In the genomic region with DNA sequence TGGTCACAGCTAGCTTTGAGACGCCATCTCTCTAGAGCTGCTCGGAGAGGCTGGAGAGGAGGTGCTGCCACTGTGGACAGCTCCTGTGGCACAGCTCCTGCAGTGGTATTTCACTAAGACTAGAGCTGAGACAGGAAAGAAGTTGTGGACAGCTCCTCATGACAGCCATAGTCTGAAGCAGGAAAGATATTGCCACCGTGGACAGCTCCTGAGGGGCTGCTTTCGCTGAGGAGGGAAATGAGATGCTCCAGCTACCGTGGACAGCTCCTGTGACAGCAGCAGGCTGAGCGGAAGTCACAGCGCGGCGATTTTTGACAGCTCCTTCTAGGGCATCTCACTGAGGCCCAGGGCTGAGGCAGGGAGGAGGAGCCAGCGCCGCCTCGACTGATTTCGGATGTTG, we compare ENCODE assay signal across 8 mouse cellular contexts. TPM values are rescaled to one million over a fixed set of nuclear protein-coding genes. Genes with fewer than 3 reads are reported as not detected.
DNase-seq lines count a peak whose midpoint lies in the region; ATAC-seq and TF ChIP-seq lines count a peak whose summit lies in the region.

No protein-coding gene starts in this region.

- H3K4me1 ChIP-seq in embryonic facial prominence, embryonic 12.5 days, result no peaks in the 10 kb centered on the region
- H3K4me1 ChIP-seq in heart, embryonic 12.5 days (replicated peaks), result 0 out of 2 replicates have a peak, but pooled peaks cover 3% of the 10 kb centered on the region
- no peaks in the 10 kb centered on the region for H3K4me1 ChIP-seq in lung, postnatal 0 days (ENCODE audit: insufficient read depth, low read depth, low read length)

- no peaks in the 10 kb centered on the region for H3K27me3 ChIP-seq in embryonic facial prominence, embryonic 12.5 days
- H3K27me3 ChIP-seq in heart, embryonic 12.5 days (replicated peaks), result peaks cover 15% of the 10 kb centered on the region; the same call in 1 of the 2 replicates
- no peaks in the 10 kb centered on the region for H3K27me3 ChIP-seq in lung, postnatal 0 days (replicated peaks; ENCODE audit: insufficient read depth, low read length)

- H3K36me3 ChIP-seq in embryonic facial prominence, embryonic 12.5 days, result no peaks in the 10 kb centered on the region
- no peaks in the 10 kb centered on the region for H3K36me3 ChIP-seq in heart, embryonic 12.5 days
- H3K36me3 ChIP-seq in lung, postnatal 0 days (ENCODE audit: insufficient read depth, low read length), result no peaks in the 10 kb centered on the region

- peak; percentile 88 for ATAC-seq in embryonic facial prominence, embryonic 12.5 days (ENCODE audit: insufficient number of reproducible peaks, insufficient read depth, low FRiP score, low TSS enrichment)
- ATAC-seq in heart, embryonic 12.5 days (ENCODE audit: insufficient number of reproducible peaks, low FRiP score), result peak; percentile 67
- peak; percentile 95 for ATAC-seq in lung, postnatal 0 days

- H3K9ac ChIP-seq in embryonic facial prominence, embryonic 12.5 days, result no peak overlapping the region
- H3K9ac ChIP-seq in heart, embryonic 12.5 days, result no peak overlapping the region
- H3K9ac ChIP-seq in lung, postnatal 0 days (replicated peaks; ENCODE audit: low read depth), result no peak overlapping the region

- no peak for TF ChIP-seq EP300 in lung, postnatal 0 days (IDR thresholded peaks at IDR 0.05)

- no peaks in the 10 kb centered on the region for H3K9me3 ChIP-seq in embryonic facial prominence, embryonic 12.5 days
- H3K9me3 ChIP-seq in heart, embryonic 12.5 days (replicated peaks), result no peaks in the 10 kb centered on the region
- H3K9me3 ChIP-seq in lung, postnatal 0 days (ENCODE audit: low read length), result no peaks in the 10 kb centered on the region

- WGBS in embryonic facial prominence, embryonic 12.5 days, result 3% methylated on average over 13 of the region's 13 CpGs
- WGBS in heart, embryonic 12.5 days, result 2% methylated on average over 13 of the region's 13 CpGs
- 3% methylated on average over 13 of the region's 13 CpGs for WGBS in lung, postnatal 0 days

- TF ChIP-seq CTCF in lung, postnatal 0 days (IDR thresholded peaks at IDR 0.05), result 0 out of 2 replicates have a peak, but pooled peaks have one; percentile 31

- no peak overlapping the region for H3K4me3 ChIP-seq in embryonic facial prominence, embryonic 12.5 days
- H3K4me3 ChIP-seq in heart, embryonic 12.5 days, result no peak overlapping the region
- H3K4me3 ChIP-seq in lung, postnatal 0 days (ENCODE audit: low read depth, low read length), result no peak overlapping the region

- H3K27ac ChIP-seq in embryonic facial prominence, embryonic 12.5 days, result no peak overlapping the region
- no peak overlapping the region for H3K27ac ChIP-seq in heart, embryonic 12.5 days (ENCODE audit: poor library complexity, severe bottlenecking)
- no peak overlapping the region for H3K27ac ChIP-seq in lung, postnatal 0 days (ENCODE audit: low read length)

- H3K4me2 ChIP-seq in embryonic facial prominence, embryonic 12.5 days (replicated peaks), result 0 out of 2 replicates have a peak overlapping the region, but pooled peaks have one; percentile 18
- H3K4me2 ChIP-seq in heart, embryonic 12.5 days, result no peak overlapping the region; the same call in 1 of the 2 replicates
- no peak overlapping the region for H3K4me2 ChIP-seq in lung, postnatal 0 days (replicated peaks; ENCODE audit: low read depth, low read length)

- DNase-seq in 3134 (ENCODE audit: extremely low read depth, insufficient read length, low spot score), result peak; percentile 21
- peak; percentile 94 for DNase-seq in Muller cell, postnatal 12 days (ENCODE audit: inconsistent ontology term)
- peak; percentile 84 for DNase-seq in kidney, adult 9 months
- peak; percentile 96 for DNase-seq in lung, postnatal 0 days (ENCODE audit: low spot score)
- DNase-seq in ovary, adult 18-20 months (ENCODE audit: low spot score), result peak; percentile 79
- peak; percentile 55 to 57 for DNase-seq in thymus, postnatal 36 days

RNA-seq across cellular contexts. Expression of a gene that starts 15.4 kb away (rescaled TPM):
- 43.4 and 48.6 TPM in 2 replicates for polyA plus RNA-seq in embryonic facial prominence, embryonic 12.5 days (2016; fragmentation: Nextera tagmentation; extraction: Ambion mirVana)
- polyA plus RNA-seq in heart, embryonic 12.5 days (2016; fragmentation: Nextera tagmentation; extraction: Ambion mirVana), result 30.5 and 31.1 TPM in 2 replicates
- 32.3 TPM in 2 replicates for polyA plus RNA-seq in lung, postnatal 0 days (2015; fragmentation: Nextera tagmentation; extraction: Ambion mirVana)

RNA-seq across cellular contexts. Expression of a gene that starts 26.4 kb away (rescaled TPM):
- polyA plus RNA-seq in embryonic facial prominence, embryonic 12.5 days (2016; fragmentation: Nextera tagmentation; extraction: Ambion mirVana), result 0.15 and 0.18 TPM in 2 replicates
- polyA plus RNA-seq in heart, embryonic 12.5 days (2016; fragmentation: Nextera tagmentation; extraction: Ambion mirVana), result not detected in 2 replicates
- not detected in 2 replicates for polyA plus RNA-seq in lung, postnatal 0 days (2015; fragmentation: Nextera tagmentation; extraction: Ambion mirVana)

RNA-seq across cellular contexts. Expression of a gene that starts 54.8 kb away (rescaled TPM):
- polyA plus RNA-seq in embryonic facial prominence, embryonic 12.5 days (2016; fragmentation: Nextera tagmentation; extraction: Ambion mirVana), result 9.9 and 12.4 TPM in 2 replicates
- 10.1 and 10.4 TPM in 2 replicates for polyA plus RNA-seq in heart, embryonic 12.5 days (2016; fragmentation: Nextera tagmentation; extraction: Ambion mirVana)
- polyA plus RNA-seq in lung, postnatal 0 days (2015; fragmentation: Nextera tagmentation; extraction: Ambion mirVana), result 3.1 and 5.3 TPM in 2 replicates

RNA-seq across cellular contexts. Expression of a gene that starts 54.9 kb away (rescaled TPM):
- 13.2 and 13.7 TPM in 2 replicates for polyA plus RNA-seq in embryonic facial prominence, embryonic 12.5 days (2016; fragmentation: Nextera tagmentation; extraction: Ambion mirVana)
- polyA plus RNA-seq in heart, embryonic 12.5 days (2016; fragmentation: Nextera tagmentation; extraction: Ambion mirVana), result 22.5 and 23.5 TPM in 2 replicates
- 5.9 and 6.1 TPM in 2 replicates for polyA plus RNA-seq in lung, postnatal 0 days (2015; fragmentation: Nextera tagmentation; extraction: Ambion mirVana)

Comparison
In these comparisons a context has a peak if more than half of its experiments do, and no peak if none do; other contexts are left out.
1. DNase-seq: peak in every context shown above with its lines; median percentile 96 in lung, postnatal 0 days; 94 in Muller cell, postnatal 12 days; 84 in kidney, adult 9 months; 79 in ovary, adult 18-20 months; 56 in thymus, postnatal 36 days; 21 in 3134.